Mouse (Mus musculus): ENCODE measurements at regions not wholly inside any gene's neighbourhood (a gene's known extent, or its start where the extent isn't known, plus 50 kb on each side); places are given as distances from the start of the nearest gene placed in this dataset.
A peak's percentile ranks its signal among the peaks of the same experiment; 100 is the strongest.

DNA sequence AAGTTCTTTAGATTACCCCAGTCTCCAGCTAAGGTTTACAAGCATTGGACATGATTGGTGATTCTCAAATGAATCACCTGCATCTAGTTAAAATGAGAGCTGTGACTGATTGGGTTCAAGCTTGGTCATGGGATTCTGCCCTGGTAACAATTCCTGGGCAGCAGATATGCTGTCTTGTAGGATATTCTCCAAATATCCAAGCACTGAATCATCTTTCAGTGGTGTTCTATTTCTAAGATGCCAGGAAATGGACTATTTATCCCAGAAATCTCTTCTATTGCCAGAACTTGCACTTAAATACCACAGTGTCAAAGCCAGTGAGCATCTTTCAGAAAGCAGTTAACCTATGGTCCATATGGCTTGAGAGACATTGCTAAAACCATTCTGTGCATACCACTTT is 475.8 kb upstream of the Cdh11 start:
- DNase-seq (ENCODE audit: extremely low spot score in 1 of 2, low spot score in 1 of 2), result no peak

DNA sequence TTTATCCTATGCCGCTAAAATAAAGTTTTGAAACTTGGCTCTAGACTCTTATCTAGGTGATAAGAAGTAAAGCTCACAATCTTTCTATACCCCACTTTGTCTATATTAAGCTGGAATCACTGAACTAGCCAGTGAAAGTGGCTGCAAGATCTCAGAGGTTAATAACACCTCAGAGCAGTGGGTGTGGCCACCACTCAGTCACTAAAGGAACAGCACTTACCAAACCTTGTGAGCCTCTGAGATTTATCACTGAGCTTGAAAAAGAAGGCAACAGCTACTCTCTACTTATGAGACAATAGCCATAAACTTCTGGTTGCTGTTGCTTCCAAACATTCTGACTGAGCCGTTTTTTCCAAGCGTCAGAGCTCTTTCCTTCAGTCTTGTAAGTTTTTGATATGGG is 484.6 kb upstream of the Cdh11 start:
- DNase-seq (ENCODE audit: extremely low spot score in 1 of 2, low spot score in 1 of 2), result no peak

DNA sequence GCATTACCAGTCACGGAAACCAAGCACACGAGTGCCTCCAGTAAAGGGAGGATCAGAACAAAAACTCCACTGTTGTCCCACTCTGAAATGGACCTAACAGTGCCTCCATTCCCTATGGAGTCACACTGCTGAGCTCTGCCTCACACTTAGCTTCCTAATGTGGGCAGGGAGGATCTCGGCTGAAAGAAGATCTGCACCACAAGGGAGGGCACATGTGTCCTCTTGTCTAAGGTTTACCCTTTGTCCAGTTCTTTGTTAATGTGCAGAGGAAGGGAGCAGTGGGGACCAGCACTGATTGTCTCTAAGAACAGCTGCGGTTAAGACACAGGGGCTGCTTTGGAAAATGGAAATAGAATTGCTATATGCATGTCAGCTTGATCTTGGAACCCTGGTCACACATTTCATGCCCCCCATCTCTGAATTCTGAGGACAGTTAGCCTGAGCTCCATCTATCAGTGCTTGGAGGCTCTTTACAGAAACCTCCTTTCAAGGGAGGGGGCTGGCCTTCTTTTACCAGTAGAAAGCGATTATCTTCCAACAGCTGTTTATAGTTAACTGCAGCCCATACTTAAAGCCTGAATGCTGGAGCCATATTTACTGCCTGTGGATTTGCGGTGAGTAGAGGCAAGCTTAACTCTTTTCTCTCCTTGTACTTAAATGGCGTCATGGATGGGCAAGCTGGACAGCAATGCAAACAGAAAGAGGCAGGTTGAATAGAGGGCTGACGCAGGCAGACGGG is 485.5 kb upstream of the Cdh11 start:
- DNase-seq (ENCODE audit: extremely low spot score in 1 of 2, low spot score in 1 of 2), result no peak

DNA sequence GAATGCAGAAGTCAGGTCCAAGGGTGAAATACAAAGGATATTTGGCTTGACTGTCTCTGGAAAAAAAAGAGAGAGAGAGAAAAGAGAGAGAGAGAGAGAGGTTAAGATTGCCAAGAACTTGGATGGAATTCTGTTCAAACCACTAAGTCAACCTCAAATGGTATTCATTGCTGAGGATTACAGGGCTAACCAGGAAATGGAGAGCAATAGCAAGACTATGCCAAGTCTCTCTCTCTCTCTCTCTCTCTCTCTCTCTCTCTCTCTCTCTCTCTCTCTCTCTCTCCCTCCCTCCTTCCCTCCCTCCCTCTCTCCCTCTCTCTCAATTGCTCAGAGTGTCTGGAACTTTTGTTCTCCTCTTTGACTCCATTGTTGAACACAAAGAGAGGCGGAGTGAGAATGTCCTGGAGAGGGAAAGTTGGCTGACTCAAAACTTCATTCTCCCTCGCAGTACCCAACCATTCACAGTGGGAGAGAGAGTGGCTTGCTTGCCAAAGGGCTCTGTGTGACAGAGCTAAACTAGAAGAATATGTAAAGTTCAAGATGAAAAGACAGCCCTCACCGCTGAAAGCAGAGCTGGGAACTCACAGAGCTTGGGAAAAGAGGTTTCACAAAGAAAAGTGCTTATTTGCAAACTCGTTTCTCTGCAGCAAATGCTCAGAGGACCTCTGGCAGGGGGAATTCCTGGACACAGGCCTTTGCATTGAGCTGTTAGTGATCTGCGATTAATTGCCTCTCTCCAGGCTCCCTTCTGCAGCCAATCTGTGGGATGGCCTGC is 487.1 kb upstream of the Cdh11 start:
- peak; percentile 8 to 39 for DNase-seq (ENCODE audit: extremely low spot score in 1 of 2, low spot score in 1 of 2)

DNA sequence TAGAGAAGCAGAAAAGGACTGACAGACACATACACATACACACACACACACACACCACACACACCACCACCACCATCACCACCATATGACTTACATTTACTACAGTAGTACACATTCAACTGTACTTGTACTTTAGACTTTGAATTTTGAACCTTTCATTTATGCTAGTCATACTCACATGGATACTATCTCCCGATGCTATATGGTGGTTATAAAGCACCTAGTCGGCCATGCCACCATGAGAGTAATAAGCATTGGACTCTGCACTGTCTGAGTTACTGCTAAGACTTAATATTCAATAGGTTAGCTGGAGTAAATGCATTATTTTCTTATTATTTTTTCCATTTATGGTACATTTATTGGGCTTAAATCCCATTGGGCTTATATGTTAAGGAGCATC is 488.0 kb upstream of the Cdh11 start:
- no peak for DNase-seq (ENCODE audit: extremely low spot score in 1 of 2, low spot score in 1 of 2)

GRCm38 (mm10) chr8:103281801-103282200 is 496.4 kb upstream of the Cdh11 start:
- no peak for DNase-seq (ENCODE audit: extremely low spot score in 1 of 2, low spot score in 1 of 2)

DNA sequence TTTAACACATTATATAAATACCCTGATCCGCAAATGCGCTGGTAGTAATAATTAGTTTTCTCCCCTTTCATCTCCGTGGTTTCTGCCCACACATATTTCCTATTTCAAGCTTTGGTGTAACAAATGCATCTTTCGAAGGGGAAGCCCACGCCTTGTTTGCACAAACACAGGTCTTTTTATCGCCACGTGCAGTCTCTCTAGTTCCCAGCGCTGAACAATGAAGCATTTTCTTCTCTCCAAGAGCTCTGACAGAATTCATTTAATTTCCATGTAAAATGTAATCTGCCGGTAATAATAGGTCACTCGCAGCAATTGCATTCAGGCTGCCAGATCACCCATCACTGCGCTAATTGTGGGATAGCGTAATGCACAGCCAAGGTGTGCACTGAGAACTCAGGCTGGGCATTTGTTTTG is 503.1 kb upstream of the Cdh11 start:
- peak; percentile 3 to 25 for DNase-seq (ENCODE audit: extremely low spot score in 1 of 2, low spot score in 1 of 2)

DNA sequence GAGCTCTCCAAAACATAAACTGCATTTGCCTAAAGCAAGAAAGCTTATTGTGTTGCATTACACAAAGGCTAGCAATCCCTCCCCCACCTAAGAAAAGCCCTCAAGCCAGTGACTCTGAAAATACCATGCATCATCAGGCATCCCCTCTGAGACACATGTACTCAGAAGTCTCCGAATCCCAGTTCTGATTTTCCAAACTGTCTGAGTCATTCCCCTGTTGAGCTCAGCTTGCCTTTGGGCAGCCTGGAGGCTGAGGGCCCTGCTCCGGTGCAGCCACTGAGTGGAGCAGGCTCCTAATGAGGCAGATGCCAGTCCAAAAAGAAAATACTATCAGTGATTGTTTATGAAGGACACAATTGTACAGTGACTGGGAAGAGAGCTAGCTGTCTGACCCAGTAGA is 507.5 kb upstream of the Cdh11 start:
- DNase-seq (ENCODE audit: extremely low spot score in 1 of 2, low spot score in 1 of 2), result no peak

- no peak for DNase-seq (ENCODE audit: extremely low spot score in 1 of 2, low spot score in 1 of 2)
Measured at GRCm38 (mm10) chr8:103306476-103307183, 521.2 kb upstream of the Cdh11 start.

- no peak for DNase-seq (ENCODE audit: extremely low spot score in 1 of 2, low spot score in 1 of 2)
Measured at GRCm38 (mm10) chr8:103313576-103313975, 528.1 kb upstream of the Cdh11 start.

GRCm38 (mm10) chr8:103314279-103315022 is 529.0 kb upstream of the Cdh11 start:
- DNase-seq (ENCODE audit: extremely low spot score in 1 of 2, low spot score in 1 of 2), result peak; percentile 41 to 48

DNA sequence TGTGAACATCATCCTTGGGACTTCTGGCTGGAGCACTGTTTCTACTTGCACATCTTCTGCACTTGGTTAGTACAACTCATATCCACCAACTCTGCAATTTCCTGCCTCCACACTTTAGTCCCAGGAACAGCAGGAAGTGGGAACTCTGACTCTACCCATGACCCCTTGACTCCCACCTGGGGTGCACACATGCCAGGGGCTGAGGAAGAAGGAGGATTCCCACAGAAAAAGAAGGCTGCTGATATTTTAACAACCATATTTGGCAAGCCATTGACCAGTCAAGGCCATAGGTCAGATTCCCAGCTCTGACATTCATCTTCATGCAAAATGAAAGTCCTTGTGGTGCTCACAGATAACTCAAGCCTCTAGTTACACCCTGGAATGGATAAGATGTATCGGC is 530.3 kb upstream of the Cdh11 start:
- no peak for DNase-seq (ENCODE audit: extremely low spot score in 1 of 2, low spot score in 1 of 2)

DNA sequence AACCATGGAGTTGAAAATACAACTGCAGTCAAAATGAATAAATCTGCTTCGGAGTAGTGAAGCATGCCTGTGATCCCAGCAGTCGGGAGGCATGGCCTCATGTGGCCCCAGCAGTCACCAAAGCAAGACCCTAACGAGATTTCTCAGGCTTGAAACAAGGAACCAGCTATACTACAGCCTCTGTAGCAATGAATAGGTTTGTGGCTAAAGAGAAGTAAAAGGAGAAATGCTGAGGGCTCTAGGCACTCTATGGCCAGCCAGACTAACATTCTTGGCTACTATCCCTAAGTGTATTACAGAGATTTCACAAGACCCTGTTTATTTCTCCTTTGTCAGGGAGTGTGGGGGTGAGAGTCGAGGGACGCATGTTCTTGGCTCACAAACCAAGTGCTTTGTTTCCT is 531.2 kb upstream of the Cdh11 start:
- no peak for DNase-seq (ENCODE audit: extremely low spot score in 1 of 2, low spot score in 1 of 2)

DNA sequence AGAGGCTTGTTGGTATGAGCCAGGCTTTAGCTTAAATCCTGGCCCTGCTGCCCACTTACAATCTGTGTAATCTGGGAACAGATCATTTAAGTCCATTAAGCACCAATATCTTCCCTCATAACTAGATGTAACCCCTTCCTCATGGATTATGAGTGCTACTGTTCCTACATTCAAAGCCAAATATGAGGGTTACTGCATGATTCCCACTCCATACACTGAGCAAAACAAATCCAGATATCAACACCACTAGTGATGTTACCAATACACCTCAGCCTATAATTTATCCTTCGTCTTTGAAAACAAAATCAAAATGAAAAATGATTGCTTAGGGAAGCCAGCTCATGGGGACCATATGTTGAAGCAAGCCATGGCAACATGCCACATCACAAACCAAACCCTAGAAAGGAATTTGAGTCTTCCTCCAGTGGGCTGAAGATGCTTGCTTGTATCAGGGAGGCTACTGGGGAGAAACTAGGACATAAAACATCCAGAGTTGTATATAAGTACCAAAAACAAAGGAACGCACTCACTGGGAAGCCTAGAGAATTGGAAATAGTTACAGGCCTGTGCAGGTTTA is 531.8 kb upstream of the Cdh11 start:
- DNase-seq (ENCODE audit: extremely low spot score in 1 of 2, low spot score in 1 of 2), result no peak

- no peak for DNase-seq (ENCODE audit: extremely low spot score in 1 of 2, low spot score in 1 of 2)
Measured at GRCm38 (mm10) chr8:103324016-103324665, 538.7 kb upstream of the Cdh11 start.

- DNase-seq (ENCODE audit: extremely low spot score in 1 of 2, low spot score in 1 of 2), result no peak
Measured at GRCm38 (mm10) chr8:103331415-103331814, 546.0 kb upstream of the Cdh11 start.

DNA sequence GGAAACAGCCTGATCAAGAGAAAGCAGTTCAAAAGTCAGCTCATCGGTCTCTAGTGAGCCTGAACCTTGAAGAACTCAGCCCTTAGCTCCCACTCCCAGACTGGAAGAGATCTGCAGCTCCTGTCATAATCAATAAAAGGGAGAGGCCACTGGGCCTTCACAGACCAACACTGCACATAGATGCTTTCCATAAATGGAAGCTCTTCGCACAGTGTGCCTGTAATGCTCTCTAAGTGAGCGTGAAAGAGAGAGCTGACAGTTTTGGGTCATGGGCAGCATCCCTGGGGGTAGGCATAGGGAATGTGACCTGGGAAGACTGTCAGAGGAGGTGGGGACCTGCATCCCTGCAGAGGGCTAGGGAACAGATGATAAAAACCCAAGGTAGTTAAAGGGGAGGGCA is 551.9 kb upstream of the Cdh11 start:
- no peak for DNase-seq (ENCODE audit: extremely low spot score in 1 of 2, low spot score in 1 of 2)

GRCm38 (mm10) chr8:103339042-103339441 is 553.6 kb upstream of the Cdh11 start:
- DNase-seq (ENCODE audit: extremely low spot score in 1 of 2, low spot score in 1 of 2), result peak; percentile 7 to 28

GRCm38 (mm10) chr8:103339951-103340350 is 554.5 kb upstream of the Cdh11 start:
- no peak for DNase-seq (ENCODE audit: extremely low spot score in 1 of 2, low spot score in 1 of 2)

DNA sequence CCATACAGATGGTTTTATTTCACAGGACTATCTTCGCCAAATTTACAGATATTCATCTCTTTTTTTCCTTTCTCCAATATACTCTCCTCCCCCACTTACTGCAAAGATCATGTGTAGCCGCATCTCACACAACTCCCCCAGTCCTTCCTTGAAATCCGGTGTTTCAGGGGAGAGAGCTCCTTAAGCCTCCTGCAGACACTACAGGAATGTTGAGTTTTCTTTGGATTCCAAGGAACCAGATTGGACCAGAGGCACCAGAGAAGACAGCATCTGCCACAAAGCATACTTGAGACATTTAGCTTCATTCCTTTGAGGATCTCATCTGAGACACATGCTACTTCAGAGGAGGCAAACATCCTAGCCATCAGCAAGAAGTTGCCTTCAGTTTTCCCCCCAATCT is 558.4 kb upstream of the Cdh11 start:
- peak; percentile 40 to 60 for DNase-seq (ENCODE audit: extremely low spot score in 1 of 2, low spot score in 1 of 2)
